Mouse (Mus musculus) limb, embryonic 14.5 days (tissue): ENCODE results near the gene Tpbgl. TPM values are rescaled to one million over a fixed set of nuclear protein-coding genes. Genes with fewer than 3 reads are reported as not detected.

Experiments
- ATAC-seq: fragments of 200-750 bp; cut with Nextera tagmentation; 2 replicates; pipeline ENCODE4 v1.8.0; 2017; ENCODE audit warnings: low read depth, moderate number of reproducible peaks, moderate TSS enrichment; ENCODE audit not compliant: low FRiP score
- DNase-seq: peaks from one replicate; pipeline ENCODE4 v3.0.0-alpha.2; 2015; ENCODE audit warnings: low spot score
- H3K27ac ChIP-seq: fragments of 300-500 bp; sonication (generic); replicated peaks from 2 replicates; pipeline ENCODE4 v1.5.1; 2014; ENCODE audit warnings: low read depth, mild to moderate bottlenecking, low read length, moderate library complexity, mixed read lengths
- H3K27me3 ChIP-seq: fragments of 300-500 bp; sonication (generic); 2 replicates; pipeline ENCODE4 v1.6.1; 2014; ENCODE audit warnings: low read length, mixed read lengths; ENCODE audit not compliant: control insufficient read depth, insufficient read depth
- H3K36me3 ChIP-seq: fragments of 300-500 bp; sonication (generic); 2 replicates; pipeline ENCODE4 v1.6.1; 2014; ENCODE audit warnings: mild to moderate bottlenecking, low read length, moderate library complexity, mixed read lengths; ENCODE audit not compliant: control insufficient read depth, insufficient read depth
- H3K4me1 ChIP-seq: fragments of 300-500 bp; sonication (generic); 2 replicates; pipeline ENCODE4 v1.6.1; 2014; ENCODE audit warnings: antibody characterized with exemption, low read length, mixed read lengths; ENCODE audit not compliant: control insufficient read depth, insufficient read depth
- H3K4me2 ChIP-seq: fragments of 300-500 bp; sonication (generic); replicated peaks from 2 replicates; pipeline ENCODE4 v1.6.1; 2014; ENCODE audit warnings: low read depth, mild to moderate bottlenecking, low read length, moderate library complexity; ENCODE audit not compliant: severe bottlenecking
- H3K4me3 ChIP-seq: fragments of 300-500 bp; sonication (generic); replicated peaks from 2 replicates; pipeline ENCODE4 v1.5.1; 2014; ENCODE audit warnings: low read length
- H3K9ac ChIP-seq: fragments of 300-500 bp; sonication (generic); 2 replicates; pipeline ENCODE4 v1.6.1; 2014; ENCODE audit warnings: mild to moderate bottlenecking, low read depth, low read length, moderate library complexity; ENCODE audit not compliant: severe bottlenecking
- H3K9me3 ChIP-seq: fragments of 300-500 bp; sonication (generic); 2 replicates; pipeline ENCODE4 v1.6.1; 2016; ENCODE audit warnings: low read length; ENCODE audit not compliant: control insufficient read depth
- POLR2A ChIP-seq: fragments of 200-500 bp; IDR thresholded peaks from 2 replicates; pipeline ENCODE4 v1.8.0; 2012; ENCODE audit warnings: inconsistent platforms, mild to moderate bottlenecking, moderate library complexity, borderline replicate concordance; ENCODE audit not compliant: insufficient read depth, insufficient read length; ENCODE audit errors: extremely low read depth
- WGBS: fragments of 180-500 bp; shearing (Covaris S2); extraction: QIAGEN DNeasy Blood & Tissue Kit; methylation state at CpG from one replicate; pipeline ENCODE4 v1.1.7; 2014; 5-methylcytosine and 5-hydroxymethylcytosine counted together
- polyA plus RNA-seq, 2 experiments: library from polyadenylated mRNA; depleted of rRNA in 1 of 2; stranded (reverse) in 1 of 2; unstranded in 1 of 2; fragments of >200 nt; fragmentation: Nextera tagmentation in 1 of 2; extraction: Ambion mirVana in 1 of 2; gene quantifications; 2 replicates each; pipeline versions ENCODE4 v1.2.1 to v1.2.3; 2012 to 2014

Gene Tpbgl
- polyA plus RNA-seq, 2 experiments: 0.45 to 0.73 TPM

DNA sequence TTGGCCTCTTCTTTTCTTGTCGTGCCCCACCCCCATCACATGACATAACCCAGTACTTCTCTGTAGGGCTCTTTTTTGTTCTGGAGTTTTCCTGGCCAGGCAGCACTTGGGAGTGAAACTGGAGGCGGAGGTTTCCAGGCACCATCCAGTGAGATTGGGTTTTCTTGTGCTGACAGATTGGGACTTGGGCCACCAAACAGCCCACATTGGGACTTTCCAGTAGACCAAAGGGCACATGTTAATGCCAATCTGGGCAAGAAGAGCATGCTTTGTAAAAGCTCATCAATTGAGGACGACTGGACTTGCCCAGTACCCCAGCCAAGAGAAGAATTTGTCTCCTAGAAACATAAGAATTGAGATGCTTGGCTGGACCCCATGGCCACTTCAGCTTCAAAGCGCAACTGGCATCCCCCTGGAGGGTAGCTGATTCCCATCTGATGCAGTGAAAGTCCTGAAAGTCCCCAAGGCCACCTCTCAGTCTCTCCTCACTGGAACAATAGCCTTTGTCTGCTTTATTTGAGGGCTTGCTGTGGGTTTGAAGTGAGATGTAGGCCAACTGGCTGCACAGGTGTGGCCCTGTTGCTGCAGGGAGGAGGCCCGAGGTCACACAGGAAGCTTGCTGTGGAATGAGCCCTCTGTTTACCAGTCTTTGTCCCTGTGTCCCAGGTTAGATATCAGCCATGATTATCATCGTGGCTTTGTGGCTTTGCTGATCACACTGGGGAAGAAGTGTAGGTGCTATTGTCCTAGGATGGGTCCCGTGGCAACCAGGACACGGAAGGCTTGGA lies 22.8 kb downstream of the Tpbgl start:
- Histone ChIP-seq H3K36me3 (peaks cover 22% of the 10 kb centered on the region; the same call in 1 of the 2 replicates), H3K27ac (no peak overlapping the region), H3K9me3 (no peaks in the 10 kb centered on the region), H3K4me2 (no peak overlapping the region), H3K4me3 (no peak overlapping the region), H3K27me3 (no peaks in the 10 kb centered on the region), H3K9ac (no peak overlapping the region), H3K4me1 (no peaks in the 10 kb centered on the region)
- WGBS: 88% methylated on average over 8 of the region's 8 CpGs
- TF ChIP-seq POLR2A: no peak
- ATAC-seq (no peak), DNase-seq (no peak)

DNA sequence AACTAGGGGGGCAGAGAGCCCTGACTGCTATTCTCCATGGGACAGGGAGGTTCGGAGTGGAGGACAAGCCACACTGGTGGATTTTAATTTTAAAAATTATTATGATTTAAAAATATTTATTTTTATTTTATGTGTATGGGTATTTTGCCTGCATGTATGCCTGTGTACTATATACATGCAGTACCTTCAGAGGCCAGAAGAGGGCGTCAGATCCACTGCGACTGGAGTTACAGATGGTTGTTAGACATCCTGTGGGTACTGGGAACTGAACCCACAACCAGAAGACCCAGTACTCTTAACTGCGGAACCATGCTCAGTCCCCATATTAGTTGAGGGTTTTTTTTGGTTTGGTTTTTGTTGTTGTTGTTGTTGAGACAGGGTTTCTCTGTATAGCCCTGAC lies 28.2 kb downstream of the Tpbgl start:
- Histone ChIP-seq H3K9ac (no peak overlapping the region), H3K4me2 (no peak overlapping the region), H3K4me1 (no peaks in the 10 kb centered on the region), H3K9me3 (no peaks in the 10 kb centered on the region), H3K27me3 (no peaks in the 10 kb centered on the region), H3K36me3 (peaks cover 22% of the 10 kb centered on the region), H3K27ac (no peak overlapping the region), H3K4me3 (no peak overlapping the region)
- DNase-seq (no peak), ATAC-seq (no peak)
- no peak for TF ChIP-seq POLR2A
- 78% methylated on average over 4 of the region's 4 CpGs for WGBS

DNA sequence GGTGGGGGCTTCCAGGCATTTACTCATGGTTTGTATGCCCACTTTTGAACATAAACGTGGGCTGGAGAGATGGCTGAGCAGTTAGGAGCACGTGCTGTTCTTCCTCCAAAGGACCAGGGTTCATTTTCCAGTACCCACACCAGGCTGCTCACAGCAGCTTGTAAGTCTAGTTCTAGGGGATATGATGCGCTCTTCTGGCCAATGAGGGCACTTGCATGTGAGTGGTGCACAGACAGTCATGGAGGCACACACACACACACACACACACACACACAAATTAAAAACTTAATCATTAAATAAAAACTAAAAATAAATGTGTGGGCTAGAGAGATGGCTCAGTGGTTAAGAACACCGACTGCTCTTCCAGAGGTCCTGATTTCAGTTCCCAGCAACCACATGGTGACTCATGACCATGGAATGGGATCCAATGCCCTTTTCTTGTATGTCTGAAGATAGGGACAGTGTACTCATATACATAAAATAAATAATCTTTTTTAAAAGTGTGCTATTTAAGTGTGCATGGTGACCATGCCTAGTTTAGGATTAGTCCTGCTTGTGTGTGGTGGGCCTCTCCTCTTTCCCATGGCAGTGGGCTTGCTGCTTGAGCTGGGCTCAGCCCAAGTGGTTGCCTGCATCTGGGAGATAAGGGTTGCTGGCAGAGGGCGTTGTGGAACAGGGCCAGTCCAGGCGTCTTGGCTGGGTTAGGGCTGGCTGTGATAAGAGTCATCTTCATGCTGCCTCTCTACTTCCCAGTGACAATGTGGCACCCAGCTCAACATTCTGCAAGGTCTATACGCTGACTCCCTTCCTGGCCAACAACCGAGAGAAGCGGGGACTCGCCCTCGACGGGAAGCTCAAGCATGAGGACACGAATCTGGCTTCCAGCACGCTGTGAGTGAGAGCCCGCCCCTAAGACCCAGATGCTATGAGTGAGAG lies 32.8 kb downstream of the Tpbgl start:
- H3K9ac ChIP-seq: no peak overlapping the region
- no peak for DNase-seq

DNA sequence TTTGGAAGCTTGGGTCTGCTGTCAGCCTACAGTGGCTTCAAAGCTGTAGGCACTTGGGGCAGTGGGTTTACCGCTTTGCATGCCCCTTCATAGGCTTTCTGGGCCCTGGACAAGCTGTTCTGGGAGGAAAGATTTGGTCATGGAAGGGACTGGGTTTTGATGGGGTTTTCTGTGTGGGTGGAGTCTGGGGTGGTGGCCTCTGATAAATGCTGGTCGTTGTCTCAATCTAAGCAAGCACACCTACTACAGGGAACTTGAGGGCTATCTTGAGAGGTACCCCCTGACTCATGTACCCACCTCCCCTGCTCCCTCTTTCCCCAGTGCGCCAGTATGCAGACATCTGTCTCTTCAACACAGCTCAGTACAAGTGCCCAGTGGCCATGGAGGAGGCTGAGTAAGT lies 34.2 kb downstream of the Tpbgl start:
- ATAC-seq: no peak
- WGBS: 87% methylated on average over 3 of the region's 3 CpGs
- no peaks in the 10 kb centered on the region for H3K9me3 ChIP-seq
- H3K4me2 ChIP-seq: no peak overlapping the region
- no peak overlapping the region for H3K27ac ChIP-seq
- H3K36me3 ChIP-seq: peaks cover 17% of the 10 kb centered on the region
- H3K9ac ChIP-seq: no peak overlapping the region
- no peaks in the 10 kb centered on the region for H3K27me3 ChIP-seq
- no peak for TF ChIP-seq POLR2A
- H3K4me3 ChIP-seq: no peak overlapping the region
- DNase-seq: no peak
- H3K4me1 ChIP-seq: no peaks in the 10 kb centered on the region

More for the DNA sequence above, 32.8 kb downstream of the Tpbgl start:
- H3K27ac ChIP-seq: no peak overlapping the region
- no peak overlapping the region for H3K4me3 ChIP-seq
- no peaks in the 10 kb centered on the region for H3K9me3 ChIP-seq
- H3K4me1 ChIP-seq: no peaks in the 10 kb centered on the region
- peaks cover 10% of the 10 kb centered on the region for H3K36me3 ChIP-seq
- H3K4me2 ChIP-seq: no peak overlapping the region
- TF ChIP-seq POLR2A: no peak
- H3K27me3 ChIP-seq: no peaks in the 10 kb centered on the region
- ATAC-seq: no peak
- 89% methylated on average over 15 of the region's 15 CpGs for WGBS

DNA sequence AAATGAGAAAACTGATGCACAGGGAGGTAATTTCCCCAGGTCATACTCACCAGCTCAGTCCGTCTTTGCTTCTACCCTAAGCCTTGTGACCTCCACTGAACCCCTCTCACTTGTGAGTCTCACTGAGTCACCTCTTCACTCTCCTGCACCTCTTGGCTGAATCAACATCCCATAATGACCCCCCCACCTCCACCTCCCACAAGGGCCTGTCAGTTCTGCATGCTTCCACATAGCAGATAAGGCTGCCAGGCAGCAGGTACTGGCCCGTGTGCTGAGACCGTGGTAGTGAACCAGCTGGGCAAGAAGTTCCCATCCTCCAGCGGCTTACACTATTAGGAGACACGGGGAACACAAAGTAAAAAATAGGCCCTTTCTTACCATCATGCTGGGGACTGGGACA lies 36.3 kb downstream of the Tpbgl start:
- ATAC-seq (no peak), DNase-seq (no peak)
- H3K27ac ChIP-seq: no peak overlapping the region
- no peak overlapping the region for H3K4me3 ChIP-seq
- no peaks in the 10 kb centered on the region for H3K27me3 ChIP-seq
- H3K9me3 ChIP-seq: no peaks in the 10 kb centered on the region
- WGBS: 92% methylated on average over 5 of the region's 5 CpGs
- H3K4me1 ChIP-seq: no peaks in the 10 kb centered on the region
- H3K9ac ChIP-seq: no peak overlapping the region
- TF ChIP-seq POLR2A: no peak
- no peak overlapping the region for H3K4me2 ChIP-seq
- peaks cover 12% of the 10 kb centered on the region for H3K36me3 ChIP-seq
